Mouse (Mus musculus): Measurements from ENCODE around the gene Tex2.
"Not testable (repeated sequence)": the region's sequence is repeated elsewhere in the genome, so short reads cannot be mapped to it uniquely, and the experiment has no call there.

Tex2 gene

DNA sequence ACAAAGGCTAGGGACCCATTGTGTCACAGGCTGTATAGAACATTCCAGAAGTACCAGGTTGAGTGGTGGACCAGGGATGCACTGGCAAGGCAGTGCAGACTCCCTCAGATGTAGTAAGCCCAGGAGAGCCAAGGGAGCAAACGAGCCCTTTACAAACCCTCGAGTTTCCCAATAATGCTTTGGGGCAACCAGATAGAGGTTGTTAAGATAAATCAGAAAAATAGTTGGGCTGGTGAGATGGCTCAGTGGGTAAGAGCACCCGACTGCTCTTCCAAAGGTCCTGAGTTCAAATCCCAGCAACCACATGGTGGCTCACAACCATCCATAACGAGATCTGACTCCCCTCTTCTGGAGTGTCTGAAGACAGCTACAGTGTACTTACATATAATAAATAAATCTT lies 5.5 kb upstream of the Tex2 start:
- not testable (repeated sequence) for DNase-seq

DNA sequence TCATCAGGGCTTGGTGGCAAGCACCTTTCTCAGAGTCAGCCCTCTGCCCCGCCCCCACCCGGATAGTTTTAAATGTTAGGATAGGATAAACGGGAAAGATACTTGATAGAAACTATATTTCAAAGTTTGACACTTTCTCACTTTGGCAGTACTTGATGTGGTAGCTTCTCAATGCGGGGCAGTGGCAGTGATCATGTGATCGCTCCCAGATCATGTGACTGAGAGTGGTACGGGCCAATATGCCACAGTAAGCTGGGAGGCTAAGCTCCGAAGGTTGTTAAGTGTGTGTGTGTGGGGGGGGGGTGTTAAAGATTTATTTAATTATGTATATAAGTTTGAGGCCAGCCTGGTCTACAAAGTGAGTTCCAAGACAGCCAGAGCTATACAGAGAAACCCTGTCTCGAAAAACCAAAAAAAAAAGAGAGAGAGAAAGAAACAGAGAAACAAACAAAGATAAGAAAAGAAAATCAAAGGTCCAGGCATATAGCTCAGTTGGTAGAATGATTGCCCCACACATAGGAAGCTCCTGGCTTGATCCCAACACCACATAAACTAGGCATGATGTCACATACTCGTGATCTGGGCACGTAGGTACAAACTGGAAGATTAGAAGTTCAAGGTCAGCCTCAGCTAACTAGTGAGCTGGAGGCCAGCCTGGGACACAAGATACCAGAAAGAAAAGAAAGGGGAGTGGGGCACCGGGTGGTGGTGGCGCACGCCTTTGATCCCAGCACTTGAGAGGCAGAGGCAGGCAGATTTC lies 4.8 kb upstream of the Tex2 start:
- no peak for DNase-seq

DNA sequence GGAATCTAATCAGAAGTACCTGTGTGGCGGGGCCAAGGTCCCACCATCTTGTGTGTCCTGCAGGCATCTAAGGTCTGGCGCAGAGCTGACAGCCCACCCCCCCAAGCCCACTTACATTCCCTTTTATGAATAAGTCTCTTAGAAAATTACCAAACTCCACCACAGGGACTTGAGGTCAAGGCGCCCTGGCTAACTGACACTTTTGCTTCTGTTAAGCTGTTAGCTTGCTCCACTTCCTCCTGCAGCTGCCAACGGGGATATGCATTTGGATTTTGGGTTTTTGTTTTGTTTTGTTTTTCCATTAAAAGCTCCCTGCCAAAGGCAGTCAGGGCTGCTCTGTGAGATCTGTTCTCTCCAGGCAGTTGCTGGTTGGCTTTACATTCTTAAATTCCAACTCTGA lies 2.3 kb upstream of the Tex2 start:
- no peak for DNase-seq

DNA sequence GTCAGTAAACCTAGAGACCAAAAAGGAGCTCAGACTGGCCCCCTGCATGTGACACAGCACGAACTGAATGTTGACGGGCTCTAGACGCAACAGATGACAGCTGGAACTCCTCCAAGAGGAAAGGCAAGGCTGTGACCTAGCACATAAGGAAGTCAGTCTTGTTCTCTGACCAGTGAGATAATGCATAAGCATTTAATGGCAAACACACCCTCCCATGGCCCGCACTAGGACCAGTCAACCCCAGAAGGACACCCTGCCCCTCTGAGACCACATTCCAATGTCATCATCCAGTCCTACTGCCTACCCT lies 1.1 kb upstream of the Tex2 start:
- DNase-seq, result no peak

DNA sequence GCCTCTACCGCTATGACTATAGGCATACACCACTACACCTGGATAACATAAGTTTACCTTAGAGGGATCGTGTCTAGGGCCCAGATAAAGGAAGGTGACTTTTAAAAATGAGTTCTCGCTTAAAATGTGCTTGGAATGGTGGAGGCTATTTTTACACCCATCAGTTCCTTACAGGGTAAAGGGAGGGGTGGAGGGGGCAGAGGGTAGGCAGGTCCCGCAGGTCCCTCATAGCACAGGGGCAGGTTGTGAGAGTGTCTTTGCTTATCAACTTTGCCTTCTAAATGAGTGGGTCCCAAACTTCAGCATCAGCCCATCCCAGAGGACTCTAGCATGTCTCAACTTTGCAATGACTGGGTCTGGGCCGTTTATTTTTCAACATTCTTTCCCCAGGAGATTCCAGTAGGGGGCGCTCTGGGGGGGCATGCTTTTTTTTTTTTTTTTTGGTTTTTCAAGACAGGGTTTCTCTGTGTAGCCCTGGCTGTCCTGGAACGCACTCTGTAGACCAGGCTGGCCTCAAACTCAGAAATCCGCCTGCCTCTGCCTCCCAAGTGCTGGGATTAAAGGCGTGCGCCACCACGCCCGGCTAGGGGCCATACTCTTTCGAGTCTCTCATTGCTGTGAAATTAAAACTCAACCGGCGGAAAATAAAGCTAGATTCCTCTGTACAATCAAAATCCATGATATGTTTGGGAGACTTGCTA lies 565 bp upstream of the Tex2 start:
- DNase-seq, result no peak

DNA sequence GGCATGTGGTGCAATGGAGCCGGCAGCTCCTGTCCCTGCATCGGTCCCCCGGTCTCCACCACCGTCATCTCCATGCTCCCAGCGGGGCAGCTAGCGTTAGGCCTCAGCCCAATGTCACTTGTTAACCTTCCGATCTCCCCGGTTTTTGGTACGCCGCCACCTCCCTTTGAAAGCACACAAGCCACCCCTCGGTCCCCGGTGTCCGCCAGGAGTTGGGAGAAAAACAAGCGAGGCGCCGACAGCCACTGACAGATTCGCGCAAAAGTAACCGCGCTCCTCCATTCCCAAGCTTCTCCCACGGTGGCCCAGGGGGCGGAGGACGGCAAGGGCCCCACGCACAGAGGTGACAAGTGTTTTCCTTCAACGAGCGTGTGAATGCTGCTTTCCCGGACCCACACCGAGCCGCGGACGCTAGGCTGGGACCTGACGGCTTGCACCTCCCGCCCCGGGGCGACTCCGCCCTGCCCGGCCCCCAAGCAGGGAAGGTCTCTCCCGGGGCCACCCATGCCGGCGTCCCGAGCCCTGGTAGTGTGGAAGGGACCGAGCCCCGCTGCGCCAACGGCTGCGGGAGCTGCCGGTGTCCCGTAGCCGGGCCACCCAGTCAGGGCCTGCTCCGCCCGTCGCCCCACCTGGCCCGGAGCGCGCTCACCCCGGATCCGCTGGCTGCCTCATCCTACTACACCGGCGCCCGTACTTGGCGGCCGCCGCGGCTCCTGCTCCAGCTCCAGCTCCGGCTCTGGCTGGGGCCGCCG lies 838 bp downstream of the Tex2 start:
- peak; percentile 60 to 89 for DNase-seq

DNA sequence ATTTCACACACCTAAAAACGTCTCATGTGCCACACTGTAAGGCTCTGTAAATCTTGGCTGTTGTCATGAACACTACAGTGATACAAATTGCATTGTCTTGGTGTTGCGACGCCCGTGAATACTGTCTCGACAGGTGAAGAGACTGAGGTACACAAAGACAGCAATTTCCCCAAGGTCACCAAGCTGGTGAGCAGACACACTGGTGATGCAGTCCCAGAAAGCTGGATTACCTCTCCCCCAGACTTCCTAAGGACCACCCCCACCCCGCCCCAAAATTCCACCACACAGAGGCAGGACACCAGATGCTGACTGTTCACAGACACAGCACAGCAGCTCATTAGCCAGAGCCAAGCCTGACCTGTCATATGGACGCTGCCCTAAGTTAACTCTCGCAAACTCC lies 3.5 kb downstream of the Tex2 start:
- no peak for DNase-seq

DNA sequence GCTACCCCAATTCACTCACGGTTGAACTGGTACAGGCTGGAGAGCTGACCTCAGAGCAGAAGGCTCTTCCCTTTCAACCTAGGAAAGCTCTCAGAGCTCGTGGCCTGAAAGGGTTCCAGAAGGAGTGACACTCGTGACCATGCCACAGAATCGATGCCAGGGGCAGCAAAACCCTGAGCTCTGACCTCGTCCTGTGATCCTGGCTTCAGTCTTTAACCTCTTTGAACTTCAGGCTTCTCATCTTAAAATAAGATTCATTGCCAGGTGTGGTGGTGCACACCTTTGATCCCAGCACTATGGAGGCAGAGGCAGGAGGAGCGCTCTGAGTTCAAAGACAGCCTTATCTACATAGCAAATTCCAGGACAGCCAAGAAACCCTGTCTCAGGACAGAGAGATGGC lies 5.9 kb downstream of the Tex2 start:
- DNase-seq, result no peak

DNA sequence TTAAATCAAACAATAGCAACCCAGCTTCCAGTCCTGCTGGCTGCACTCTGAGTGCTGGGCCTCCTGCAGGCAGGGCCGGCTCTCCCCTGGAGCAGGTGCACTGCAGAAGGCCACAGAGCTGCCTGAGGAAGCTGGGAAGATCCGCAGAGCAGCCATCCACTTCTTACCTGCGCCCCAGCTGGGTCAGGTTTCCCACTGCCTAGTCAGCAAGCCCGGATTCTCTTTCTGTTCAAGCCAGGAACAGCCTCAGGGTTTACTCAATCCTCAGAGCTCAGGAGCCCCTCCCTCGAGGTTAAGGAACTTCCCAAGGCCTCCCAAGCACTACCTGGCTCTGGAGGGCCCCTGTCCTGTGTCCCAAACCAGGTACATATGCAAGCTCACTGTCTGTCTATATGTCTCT lies 7.2 kb downstream of the Tex2 start:
- DNase-seq, result no peak

DNA sequence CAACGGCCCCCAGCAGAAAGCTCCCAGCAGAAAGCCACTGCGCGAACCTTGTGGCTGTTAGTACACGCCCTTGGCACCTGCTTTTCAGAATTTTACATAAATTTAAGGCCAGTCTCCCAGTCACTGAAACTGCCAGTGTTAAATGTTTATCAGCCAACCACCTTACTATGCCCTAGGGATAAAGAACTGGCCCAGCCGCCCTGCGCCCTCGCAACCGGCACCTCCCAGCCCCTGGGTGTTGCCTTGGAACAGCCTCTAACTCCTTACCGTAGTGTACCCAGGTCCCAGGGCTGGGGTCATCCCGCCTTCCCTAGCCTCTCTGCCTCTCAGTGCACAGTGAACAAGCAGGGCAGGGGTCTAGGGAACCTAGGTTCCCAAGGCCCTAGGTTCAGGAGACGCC lies 10.0 kb downstream of the Tex2 start:
- DNase-seq, result peak in 1 of 2 experiments; percentile 54

DNA sequence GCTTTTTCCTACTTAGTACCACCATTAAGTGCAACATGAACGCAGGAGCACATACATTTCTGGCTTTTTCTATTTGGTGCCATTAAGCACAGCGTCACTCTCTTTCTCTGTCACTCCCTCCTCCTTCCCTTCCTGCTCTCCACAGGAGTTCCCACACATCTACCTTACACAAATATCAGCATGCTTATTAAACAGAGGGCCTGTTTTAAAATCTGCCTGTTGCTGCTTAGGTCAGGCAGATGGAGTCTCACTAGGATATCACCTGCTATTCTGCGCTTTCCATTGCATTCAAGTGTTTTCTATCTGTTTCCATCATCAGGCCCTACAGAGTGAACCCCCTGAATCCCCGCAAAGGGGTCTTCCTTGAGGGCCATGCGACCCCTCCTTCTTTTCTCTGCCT lies 13.1 kb downstream of the Tex2 start:
- no peak for DNase-seq

DNA sequence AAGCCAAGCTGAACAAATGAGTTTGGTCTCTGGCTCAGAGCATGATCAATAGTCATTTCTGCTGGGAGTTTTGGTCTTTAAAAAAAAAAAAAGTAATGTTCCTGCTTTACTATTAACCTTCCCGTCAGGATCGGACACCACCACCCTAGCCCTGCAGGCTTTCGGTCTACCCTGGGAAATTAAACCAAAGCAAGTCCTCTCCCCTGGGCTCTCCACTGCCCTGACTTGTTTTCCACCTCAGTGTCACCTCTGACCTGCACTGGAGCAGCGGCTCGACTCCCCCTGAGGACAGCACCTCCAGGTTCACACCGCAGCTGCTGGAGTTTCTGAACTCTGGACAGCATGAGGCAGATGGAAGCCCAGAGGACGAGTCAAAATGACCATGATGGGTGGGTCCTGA lies 13.9 kb downstream of the Tex2 start:
- DNase-seq, result no peak

DNA sequence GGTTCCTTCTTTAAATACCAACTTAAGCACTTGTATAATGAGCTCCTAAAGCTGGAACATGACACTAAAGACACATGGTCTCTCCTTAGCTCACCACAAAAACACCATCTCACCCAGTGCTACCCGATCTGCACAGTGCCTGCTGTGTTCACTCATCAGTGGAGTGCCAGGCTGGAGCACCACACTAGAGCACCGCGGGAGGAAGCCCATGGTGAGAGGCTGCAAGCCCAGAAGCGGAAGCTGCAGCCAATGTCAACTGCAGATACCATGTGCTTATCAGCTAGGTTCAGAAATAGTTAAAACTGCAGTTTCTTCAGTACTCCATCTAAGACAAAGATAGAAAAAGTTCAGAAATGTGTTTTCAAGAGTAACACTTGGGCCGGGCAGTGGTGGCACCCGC lies 14.9 kb downstream of the Tex2 start:
- no peak for DNase-seq

DNA sequence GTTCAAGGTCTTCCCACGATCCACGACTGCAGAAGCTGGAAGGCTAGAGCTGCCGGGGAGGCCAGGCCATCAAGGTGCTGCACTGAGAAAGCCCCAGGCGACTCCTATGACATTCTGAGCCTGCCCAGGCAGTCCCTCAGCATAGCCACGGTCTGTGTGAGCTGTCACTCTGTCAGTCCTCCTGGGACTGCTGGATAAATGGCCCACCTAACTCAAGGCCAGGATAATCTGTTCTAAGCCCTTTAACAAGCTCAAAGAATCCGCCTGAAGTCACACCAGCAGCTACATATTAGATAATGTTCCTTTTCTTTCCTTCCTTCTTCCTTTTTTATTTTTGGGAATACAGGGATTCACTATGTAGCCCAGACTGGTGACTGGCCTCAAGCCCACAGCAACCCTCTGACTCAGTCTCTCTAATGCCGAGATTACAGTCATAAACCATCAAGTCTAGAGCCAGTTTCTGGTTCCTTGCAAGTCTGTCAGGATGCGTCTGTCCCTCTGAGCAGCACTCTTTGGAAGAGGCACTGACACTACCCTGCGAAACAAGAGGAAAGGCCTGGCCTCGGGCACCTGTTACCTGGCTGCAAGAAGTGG lies 15.4 kb downstream of the Tex2 start:
- no peak for DNase-seq

DNA sequence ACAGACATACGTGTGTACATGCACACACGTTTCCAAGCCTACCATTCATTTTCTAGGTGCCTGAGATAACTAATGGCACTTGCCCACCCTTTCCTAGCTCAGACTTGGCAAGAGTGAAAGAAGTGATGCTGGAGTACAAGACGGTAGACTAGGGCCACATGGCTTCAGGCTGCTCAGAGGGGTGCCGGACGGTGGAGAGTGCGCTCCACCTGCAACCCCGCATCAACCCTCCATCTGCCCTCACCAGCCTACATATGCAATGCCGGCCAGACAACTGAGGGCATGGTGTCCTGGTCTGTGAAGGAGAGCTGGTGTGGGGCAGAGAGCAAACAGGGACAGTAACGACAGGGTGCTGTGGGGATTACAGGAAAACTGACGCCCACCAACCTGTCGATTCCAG lies 22.0 kb downstream of the Tex2 start:
- DNase-seq, result no peak

DNA sequence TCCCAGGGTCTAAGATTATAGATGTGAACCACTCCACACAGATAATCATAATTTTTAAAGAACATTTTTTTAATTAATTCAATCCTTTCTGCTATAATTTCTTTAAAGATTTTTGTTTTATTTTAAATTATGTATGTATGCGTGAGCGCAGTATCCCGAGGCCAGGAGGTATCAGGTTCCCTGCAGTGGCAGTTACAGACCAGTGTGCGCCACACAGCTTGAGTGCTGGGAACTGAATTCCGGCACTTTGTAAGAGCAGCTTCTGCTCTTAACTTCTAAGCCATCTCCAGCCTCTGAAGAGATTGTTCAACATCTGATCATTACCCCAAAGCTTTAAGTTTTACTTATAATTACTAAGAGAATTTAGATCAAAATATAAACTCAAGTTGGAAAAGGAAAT lies 23.1 kb downstream of the Tex2 start:
- DNase-seq, result no peak

DNA sequence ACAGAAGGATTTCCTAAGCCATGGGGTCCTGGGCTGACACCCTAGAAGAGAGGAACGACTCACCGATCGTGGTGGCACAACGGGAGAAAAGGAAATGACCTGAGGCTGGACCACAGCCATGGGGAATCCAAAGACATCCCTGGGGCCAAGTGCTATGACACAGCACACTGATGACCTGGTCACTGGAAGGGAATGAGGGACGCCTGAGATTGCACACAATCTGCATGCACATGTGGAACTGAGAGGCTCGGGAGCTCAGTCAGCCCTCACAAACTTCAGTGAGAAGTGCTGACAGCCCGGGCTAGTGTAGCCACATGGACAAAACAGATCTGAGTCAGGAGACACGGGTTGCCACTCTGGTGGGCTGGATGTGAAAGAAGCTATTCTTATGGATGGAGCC lies 24.4 kb downstream of the Tex2 start:
- peak in 1 of 2 experiments; percentile 22 for DNase-seq

DNA sequence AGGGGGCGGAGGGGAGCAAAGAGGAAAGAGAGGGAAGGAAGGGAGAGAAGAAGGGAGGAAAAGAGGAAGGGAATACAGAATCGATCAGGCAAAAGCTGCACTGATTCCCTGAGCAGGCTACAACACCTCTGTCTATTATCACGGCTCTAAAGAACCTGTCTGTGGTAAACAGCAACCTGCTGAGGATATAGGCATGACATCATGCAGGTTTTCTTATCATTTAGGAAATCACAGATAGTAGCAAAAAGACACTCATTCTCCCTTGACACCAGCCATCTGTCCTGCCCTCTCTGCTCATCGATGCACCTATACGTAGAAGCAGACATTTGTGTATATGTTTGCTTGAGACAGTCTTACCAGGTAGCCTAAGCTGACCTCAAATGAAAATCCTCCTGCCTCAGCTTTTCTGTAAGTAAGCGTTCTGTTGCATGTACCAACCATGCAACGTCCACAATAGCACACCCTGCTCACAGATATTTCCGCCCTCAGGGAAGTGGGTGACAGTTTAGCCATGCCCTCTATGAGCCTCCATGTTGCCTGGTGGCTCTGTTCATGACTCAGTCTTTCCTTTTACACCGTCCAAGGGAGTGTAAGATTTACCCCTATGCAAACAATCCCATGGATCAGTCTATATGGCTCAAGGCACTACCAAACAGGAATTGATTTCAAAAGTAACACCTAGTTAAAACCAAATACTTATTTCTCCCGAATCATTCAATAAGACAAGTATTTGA lies 25.3 kb downstream of the Tex2 start:
- DNase-seq, result no peak

DNA sequence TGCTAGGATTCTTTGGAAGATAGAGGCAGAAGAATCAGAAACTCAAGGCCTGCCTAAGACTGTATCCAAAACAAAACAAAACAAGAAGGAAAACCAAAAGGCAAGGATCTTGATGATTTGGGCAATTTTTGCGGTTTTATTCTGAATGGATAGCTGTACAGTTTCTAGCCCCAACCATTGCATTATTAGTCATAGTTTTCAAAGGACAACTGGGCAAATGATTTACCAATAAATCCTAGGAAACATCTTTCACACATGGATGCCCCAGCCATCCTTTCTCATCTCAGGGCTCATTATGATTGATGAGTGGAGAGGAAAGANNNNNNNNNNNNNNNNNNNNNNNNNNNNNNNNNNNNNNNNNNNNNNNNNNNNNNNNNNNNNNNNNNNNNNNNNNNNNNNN lies 29.4 kb downstream of the Tex2 start:
- no peak for DNase-seq

DNA sequence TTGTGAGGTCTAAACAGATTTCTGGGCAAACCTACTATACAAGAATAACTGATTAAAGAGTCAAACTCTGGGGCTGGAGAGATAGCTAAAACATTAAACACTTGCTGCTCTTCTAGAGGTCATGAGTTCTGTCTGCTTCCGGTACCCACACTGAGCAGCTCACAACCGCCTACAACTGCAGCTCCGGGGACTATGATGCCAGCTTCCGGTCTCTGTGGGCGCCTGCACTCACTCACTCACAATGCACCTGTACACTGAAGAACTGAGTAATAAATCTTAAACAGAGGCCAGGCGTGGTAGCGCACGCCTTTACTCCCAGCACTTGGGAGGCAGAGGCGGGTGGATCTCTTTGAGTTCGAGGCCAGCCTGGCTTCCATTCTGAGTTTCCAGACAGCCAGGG lies 31.9 kb downstream of the Tex2 start:
- no peak for DNase-seq

DNA sequence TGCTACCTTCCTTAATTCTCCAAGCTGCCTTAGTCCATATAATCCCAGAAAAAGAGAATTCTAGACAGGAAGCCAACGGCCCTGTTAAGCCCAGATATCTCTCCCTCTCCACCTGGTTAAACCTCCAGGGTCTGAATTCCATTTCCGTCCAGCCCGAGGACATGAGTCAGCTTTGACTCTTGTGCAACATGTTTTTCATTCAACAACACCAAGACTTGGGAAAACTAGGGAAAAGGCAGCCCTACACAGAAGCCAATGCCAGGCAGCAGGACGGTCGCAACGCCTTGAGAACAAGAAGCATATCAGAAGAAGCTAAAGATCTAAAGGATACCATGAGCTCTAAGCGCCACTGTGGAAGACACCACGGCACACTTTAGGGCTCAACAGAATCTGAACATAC lies 32.8 kb downstream of the Tex2 start:
- no peak for DNase-seq

DNA sequence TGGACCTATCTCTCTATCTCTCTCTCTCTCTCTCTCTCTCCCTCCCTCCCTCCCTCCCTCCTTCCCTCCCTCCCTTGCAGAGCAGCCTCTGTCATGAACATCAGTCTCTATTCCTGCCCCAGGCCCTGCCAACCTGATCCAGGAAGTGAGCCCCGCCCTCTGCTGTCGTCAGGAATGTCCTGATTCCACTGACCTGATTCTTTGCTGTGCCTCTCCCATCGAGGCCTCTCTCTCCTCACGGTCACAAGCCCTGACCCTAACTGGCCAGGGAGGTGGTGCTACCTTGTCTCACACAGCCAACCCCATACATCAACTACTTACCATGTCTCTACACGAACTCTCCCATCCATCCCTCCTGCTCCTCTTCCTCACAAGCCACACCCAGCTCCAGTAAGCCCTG lies 33.3 kb downstream of the Tex2 start:
- no peak for DNase-seq

DNA sequence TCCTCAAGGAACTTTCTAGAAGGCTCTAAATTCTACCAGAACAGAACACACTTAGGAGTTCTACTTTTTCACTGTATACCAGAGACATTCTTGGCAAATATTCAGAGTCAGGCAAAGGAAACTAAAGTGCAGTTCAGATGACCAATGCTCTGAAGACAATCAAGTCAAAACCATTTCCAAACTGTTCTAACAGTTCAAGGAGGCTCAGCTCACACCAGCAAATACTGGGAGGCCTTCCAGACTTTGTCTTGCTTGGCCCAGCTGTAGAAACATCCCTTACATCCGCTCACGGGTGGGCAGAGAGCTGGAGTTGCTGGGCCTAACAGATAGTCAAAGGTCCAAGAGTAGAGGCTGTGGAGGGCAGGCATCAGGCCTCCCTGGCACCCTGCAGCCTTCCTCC lies 34.1 kb downstream of the Tex2 start:
- DNase-seq, result no peak

Measured in kidney, postnatal 25 days (tissue).